Mouse (Mus musculus): ENCODE data around the gene Gm4869. TPM values are rescaled to one million over a fixed set of nuclear protein-coding genes. Genes with fewer than 3 reads are reported as not detected.
A peak's percentile ranks its signal among the peaks of the same experiment; 100 is the strongest.

The Gm4869 gene
- total RNA-seq (2012; rRNA removed) (0.07 TPM in 1 of 2 replicates, not detected in the other), polyA plus RNA-seq (2012; ENCODE audit: insufficient read depth in 1 of 2, insufficient read length in 2 of 2, low read depth in 1 of 2, low replicate concordance in 2 of 2, missing spikeins in 1 of 2) (under 1 TPM in 1 of 2 experiments, not detected in 1; 0.08 TPM)

DNA sequence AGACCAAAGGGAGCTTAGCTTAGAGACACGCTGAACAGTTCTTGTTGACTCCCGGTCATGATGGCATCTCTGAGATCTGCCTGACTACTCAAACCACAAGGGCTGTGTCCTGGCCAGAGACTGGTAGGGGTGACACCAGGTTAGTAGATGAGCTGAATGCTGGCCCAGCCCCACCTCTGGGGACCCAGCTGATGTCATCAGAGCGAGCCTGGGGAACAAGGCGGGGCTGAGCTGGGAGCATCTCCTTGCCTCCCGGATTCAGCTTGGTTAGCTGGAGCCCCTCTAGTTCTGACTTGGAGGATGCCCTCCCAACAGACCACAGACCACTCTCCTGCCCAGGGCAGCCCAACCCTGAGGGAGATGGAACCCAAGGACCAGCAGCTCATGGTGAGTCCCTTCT is at the start of gene Gm4869:
TSS of gene Gm4869 (plus strand) at position 301 of the 400 bp plus-strand sequence.
- H3K36me3 ChIP-seq (ENCODE audit: control insufficient read depth in 1 of 2, insufficient read depth in 2 of 2, low read length in 2 of 2), result peaks cover 0 to 3% of the 10 kb centered on the region in 2 experiments; a peak in 1 of 4 replicates
- H3K4me1 ChIP-seq (ENCODE audit: control insufficient read depth in 1 of 2, insufficient read depth in 2 of 2, low read length in 2 of 2), result no peaks in the 10 kb centered on the region
- H3K9me3 ChIP-seq (replicated peaks; ENCODE audit: insufficient read depth, low read length), result no peaks in the 10 kb centered on the region
- DNase-seq (ENCODE audit: low read depth, low spot score), result no peak
- H3K9ac ChIP-seq (ENCODE audit: control insufficient read depth, low read depth, low read length, poor library complexity, severe bottlenecking), result no peak within 1 kb of the TSS
- H3K4me3 ChIP-seq (ENCODE audit: control insufficient read depth in 1 of 2, insufficient read depth in 1 of 2, low read depth in 2 of 2, low read length in 2 of 2), result no peak within 1 kb of the TSS
- H3K27me3 ChIP-seq (ENCODE audit: control insufficient read depth in 1 of 2, insufficient read depth in 2 of 2, low read length in 2 of 2), result no peaks in the 10 kb centered on the region
- no peak within 1 kb of the TSS for H3K27ac ChIP-seq (ENCODE audit: control insufficient read depth, low read depth, low read length)
- no peaks in the 10 kb centered on the region for H3K79me2 ChIP-seq (ENCODE audit: control insufficient read depth, insufficient read depth, low read length, poor library complexity)
- TF ChIP-seq USF1 (IDR thresholded peaks at IDR 0.05; ENCODE audit: low read depth, low read length) (no peak), ZKSCAN1 (IDR thresholded peaks at IDR 0.05; ENCODE audit: low read depth, low read length) (no peak), UBTF (IDR thresholded peaks at IDR 0.05; ENCODE audit: borderline replicate concordance, insufficient read depth, low read depth, low read length) (no peak), POLR2AphosphoS2 (IDR thresholded peaks at IDR 0.05; ENCODE audit: low read length) (no peak), ZMIZ1 (IDR thresholded peaks at IDR 0.05; ENCODE audit: low read depth, low read length) (0 out of 2 replicates have a peak, but pooled peaks have one; percentile 41), MYC (IDR thresholded peaks at IDR 0.05; ENCODE audit: low read depth, low read length) (no peak), CHD1 (IDR thresholded peaks at IDR 0.05; ENCODE audit: low read depth, low read length) (no peak)

DNA sequence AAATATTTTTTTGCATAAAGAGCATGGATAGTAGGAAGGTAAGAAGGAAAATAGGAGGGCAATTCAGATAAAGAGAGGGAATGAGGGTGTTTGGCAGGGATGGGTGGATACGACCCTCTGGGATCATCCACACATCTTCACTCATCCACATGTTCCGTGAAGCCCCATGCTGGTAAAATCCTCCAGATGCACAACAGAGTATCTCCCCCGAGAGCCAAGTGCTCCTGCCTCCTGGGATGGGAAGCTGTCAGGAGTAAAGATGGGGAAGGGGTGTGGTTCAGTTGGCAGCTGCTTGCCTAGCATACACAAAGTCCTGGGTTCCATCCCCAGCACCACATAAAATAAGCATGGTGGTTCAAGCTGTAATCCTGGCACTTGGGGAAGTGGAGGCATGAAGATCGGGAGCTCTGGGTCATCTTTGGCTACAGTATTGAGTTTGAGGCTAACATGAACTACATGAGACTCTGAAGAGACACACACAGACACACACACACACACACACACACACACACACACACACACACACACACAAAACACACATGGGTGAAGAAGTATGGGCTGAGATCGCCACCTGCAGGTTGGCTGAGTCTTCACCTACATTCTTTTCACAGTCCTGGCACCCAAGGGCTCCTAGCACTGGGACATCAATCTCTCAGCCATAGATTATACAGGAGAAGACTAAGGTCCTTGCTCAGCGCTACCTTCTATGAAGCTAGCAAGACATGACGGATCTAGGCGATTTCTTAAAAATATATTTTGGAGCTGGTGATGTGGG is 49.1 kb upstream of the Gm4869 start:
- Histone ChIP-seq H3K36me3 (ENCODE audit: control insufficient read depth in 1 of 2, insufficient read depth in 2 of 2, low read length in 2 of 2) (no peaks in the 10 kb centered on the region), H3K4me3 (ENCODE audit: control insufficient read depth in 1 of 2, insufficient read depth in 1 of 2, low read depth in 2 of 2, low read length in 2 of 2) (no peak overlapping the region), H3K27ac (ENCODE audit: control insufficient read depth, low read depth, low read length) (no peak overlapping the region), H3K9me3 (replicated peaks; ENCODE audit: insufficient read depth, low read length) (no peaks in the 10 kb centered on the region), H3K9ac (ENCODE audit: control insufficient read depth, low read depth, low read length, poor library complexity, severe bottlenecking) (no peak overlapping the region), H3K27me3 (ENCODE audit: control insufficient read depth in 1 of 2, insufficient read depth in 2 of 2, low read length in 2 of 2) (peaks cover 3 to 9% of the 10 kb centered on the region in 2 experiments), H3K79me2 (ENCODE audit: control insufficient read depth, insufficient read depth, low read length, poor library complexity) (no peaks in the 10 kb centered on the region), H3K4me1 (ENCODE audit: control insufficient read depth in 1 of 2, insufficient read depth in 2 of 2, low read length in 2 of 2) (no peaks in the 10 kb centered on the region)
- DNase-seq (ENCODE audit: low read depth, low spot score), result peak; percentile 62
- TF ChIP-seq TCF12 (IDR thresholded peaks at IDR 0.05; ENCODE audit: low read depth, low read length) (no peak), CHD1 (IDR thresholded peaks at IDR 0.05; ENCODE audit: low read depth, low read length) (no peak), ZC3H11A (IDR thresholded peaks at IDR 0.05; ENCODE audit: low read depth, low read length) (peak; percentile 57), RAD21 (IDR thresholded peaks at IDR 0.05; ENCODE audit: low read depth, low read length) (peak; percentile 76), TAL1 (IDR thresholded peaks at IDR 0.05; ENCODE audit: low read length) (no peak), SIN3A (IDR thresholded peaks at IDR 0.05; ENCODE audit: low read length) (0 out of 2 replicates have a peak, but pooled peaks have one; percentile 33), CTCF (IDR thresholded peaks at IDR 0.05 in 2 of 3, conservative IDR thresholded peaks at IDR 0.05 in 1 of 3; ENCODE audit: control insufficient read depth in 1 of 3, insufficient read depth in 1 of 3, low read depth in 2 of 3, low read length in 3 of 3, poor library complexity in 1 of 3, severe bottlenecking in 1 of 3) (peak; percentile 44 to 77 (median 70)), SMC3 (IDR thresholded peaks at IDR 0.05; ENCODE audit: low read depth, low read length) (peak; percentile 66)

Data from MEL (cell line).